Mouse (Mus musculus) heart, embryonic 16.5 days (tissue): ENCODE results near the gene Mettl8. TPM values are rescaled to one million over a fixed set of nuclear protein-coding genes. Genes with fewer than 3 reads are reported as not detected.

Experiments
- ATAC-seq: fragments of 200-750 bp; cut with Nextera tagmentation; replicated peaks from 2 replicates; pipeline ENCODE4 v1.8.0; 2017; ENCODE audit warnings: moderate number of reproducible peaks; ENCODE audit not compliant: insufficient read depth, low FRiP score; ENCODE audit errors: extremely low read depth
- H3K27ac ChIP-seq: fragments of 300-500 bp; sonication (generic); 2 replicates; pipeline ENCODE4 v1.5.1; 2014; ENCODE audit warnings: mild to moderate bottlenecking, low read length, control low read depth, moderate library complexity
- H3K27me3 ChIP-seq: fragments of 300-500 bp; sonication (generic); 2 replicates; pipeline ENCODE4 v1.6.1; 2014; ENCODE audit warnings: low read length, mixed read lengths; ENCODE audit not compliant: control insufficient read depth, insufficient read depth
- H3K36me3 ChIP-seq: fragments of 300-500 bp; sonication (generic); 2 replicates; pipeline ENCODE4 v1.6.1; 2014; ENCODE audit not compliant: control insufficient read depth, insufficient read depth
- H3K4me1 ChIP-seq: fragments of 300-500 bp; sonication (generic); 2 replicates; pipeline ENCODE4 v1.6.1; 2014; ENCODE audit warnings: low read length, mixed read lengths; ENCODE audit not compliant: control insufficient read depth, insufficient read depth
- H3K4me2 ChIP-seq: fragments of 300-500 bp; sonication (generic); 2 replicates; pipeline ENCODE4 v1.6.1; 2014; ENCODE audit warnings: low read depth, mild to moderate bottlenecking, control low read depth, low read length
- H3K4me3 ChIP-seq: fragments of 300-500 bp; sonication (generic); 2 replicates; pipeline ENCODE4 v1.5.1; 2014; ENCODE audit warnings: mild to moderate bottlenecking, control low read depth, low read length
- H3K9ac ChIP-seq: fragments of 300-500 bp; sonication (generic); 2 replicates; pipeline ENCODE4 v1.6.1; 2014; ENCODE audit warnings: low read length, control low read depth
- H3K9me3 ChIP-seq: fragments of 300-500 bp; sonication (generic); replicated peaks from 2 replicates; pipeline ENCODE4 v1.6.1; 2016; ENCODE audit warnings: low read length; ENCODE audit not compliant: control insufficient read depth
- WGBS: fragments of 180-500 bp; shearing (Covaris S2); extraction: QIAGEN DNeasy Blood & Tissue Kit; methylation state at CpG from one replicate; pipeline ENCODE4 v1.1.7; 2014; 5-methylcytosine and 5-hydroxymethylcytosine counted together
- polyA plus RNA-seq: library from polyadenylated mRNA; unstranded; fragments of >200 nt; fragmentation: Nextera tagmentation; extraction: Ambion mirVana; gene quantifications from 2 replicates; pipeline ENCODE4 v1.2.1, GENCODE M21; 2015

The Mettl8 gene
- polyA plus RNA-seq, 1 experiment from 2014 or later: 15.1 TPM

GRCm38 (mm10) chr2:70933516-70933915 is 121.9 kb downstream of the Mettl8 start:
- Histone ChIP-seq H3K9ac (no peak overlapping the region), H3K36me3 (no peaks in the 10 kb centered on the region), H3K4me2 (no peak overlapping the region), H3K4me1 (peaks cover 5% of the 10 kb centered on the region; the same call in 1 of the 2 replicates), H3K27ac (no peak overlapping the region), H3K9me3 (no peaks in the 10 kb centered on the region), H3K4me3 (no peak overlapping the region), H3K27me3 (no peaks in the 10 kb centered on the region)
- 96% methylated on average over 1 of the region's 1 CpGs for WGBS
- ATAC-seq: no peak

GRCm38 (mm10) chr2:70932965-70933364 is 122.4 kb downstream of the Mettl8 start:
- Histone ChIP-seq H3K27me3 (no peaks in the 10 kb centered on the region), H3K4me1 (peaks cover 5% of the 10 kb centered on the region; the same call in 1 of the 2 replicates), H3K9ac (no peak overlapping the region), H3K9me3 (no peaks in the 10 kb centered on the region), H3K36me3 (no peaks in the 10 kb centered on the region), H3K27ac (no peak overlapping the region), H3K4me3 (no peak overlapping the region), H3K4me2 (no peak overlapping the region)
- WGBS: 73% methylated on average over 4 of the region's 4 CpGs
- ATAC-seq: no peak

- WGBS: 78% methylated on average over 11 of the region's 11 CpGs
- no peaks in the 10 kb centered on the region for H3K36me3 ChIP-seq
- peaks cover 2% of the 10 kb centered on the region; the same call in 1 of the 2 replicates for H3K4me1 ChIP-seq
- H3K9me3 ChIP-seq: no peaks in the 10 kb centered on the region
- no peak overlapping the region for H3K4me3 ChIP-seq
- H3K9ac ChIP-seq: no peak overlapping the region
- no peak overlapping the region for H3K4me2 ChIP-seq
- H3K27me3 ChIP-seq: no peaks in the 10 kb centered on the region
- H3K27ac ChIP-seq: no peak overlapping the region
- no peak for ATAC-seq
Observed at GRCm38 (mm10) chr2:70930631-70931288, 124.6 kb downstream of the Mettl8 start.

GRCm38 (mm10) chr2:70929714-70930113 is 125.7 kb downstream of the Mettl8 start:
- no peaks in the 10 kb centered on the region for H3K27me3 ChIP-seq
- H3K4me1 ChIP-seq: no peaks in the 10 kb centered on the region
- no peaks in the 10 kb centered on the region for H3K9me3 ChIP-seq
- H3K27ac ChIP-seq: no peak overlapping the region
- H3K4me3 ChIP-seq: no peak overlapping the region
- no peaks in the 10 kb centered on the region for H3K36me3 ChIP-seq
- 86% methylated on average over 11 of the region's 11 CpGs for WGBS
- no peak for ATAC-seq
- no peak overlapping the region for H3K9ac ChIP-seq
- H3K4me2 ChIP-seq: no peak overlapping the region

GRCm38 (mm10) chr2:70924049-70924448 is 131.3 kb downstream of the Mettl8 start:
- Histone ChIP-seq H3K27ac (no peak overlapping the region), H3K27me3 (no peaks in the 10 kb centered on the region), H3K4me3 (no peak overlapping the region), H3K9ac (no peak overlapping the region), H3K9me3 (no peaks in the 10 kb centered on the region), H3K4me2 (no peak overlapping the region), H3K4me1 (peaks cover 10% of the 10 kb centered on the region), H3K36me3 (no peaks in the 10 kb centered on the region)
- 89% methylated on average over 1 of the region's 1 CpGs for WGBS
- no peak for ATAC-seq

- Histone ChIP-seq H3K27ac (no peak overlapping the region), H3K27me3 (no peaks in the 10 kb centered on the region), H3K4me3 (no peak overlapping the region), H3K9me3 (no peaks in the 10 kb centered on the region), H3K4me2 (no peak overlapping the region), H3K36me3 (no peaks in the 10 kb centered on the region), H3K4me1 (peaks cover 10% of the 10 kb centered on the region), H3K9ac (no peak overlapping the region)
- WGBS: 68% methylated on average over 6 of the region's 6 CpGs
- ATAC-seq: no peak
Observed at GRCm38 (mm10) chr2:70922814-70923213, 132.6 kb downstream of the Mettl8 start.

- 30% methylated on average over 8 of the region's 8 CpGs for WGBS
- no peaks in the 10 kb centered on the region for H3K27me3 ChIP-seq
- peaks cover 10% of the 10 kb centered on the region for H3K4me1 ChIP-seq
- no peak for ATAC-seq
- H3K27ac ChIP-seq: no peak overlapping the region
- no peak overlapping the region for H3K4me2 ChIP-seq
- no peaks in the 10 kb centered on the region for H3K36me3 ChIP-seq
- no peaks in the 10 kb centered on the region for H3K9me3 ChIP-seq
- no peak overlapping the region for H3K4me3 ChIP-seq
- H3K9ac ChIP-seq: no peak overlapping the region
Observed at GRCm38 (mm10) chr2:70920937-70921596, 134.3 kb downstream of the Mettl8 start.

- Histone ChIP-seq H3K27me3 (no peaks in the 10 kb centered on the region), H3K4me2 (no peak overlapping the region), H3K4me3 (no peak overlapping the region), H3K9me3 (no peaks in the 10 kb centered on the region), H3K9ac (no peak overlapping the region), H3K27ac (no peak overlapping the region), H3K4me1 (peaks cover 10% of the 10 kb centered on the region), H3K36me3 (no peaks in the 10 kb centered on the region)
- WGBS: 58% methylated on average over 2 of the region's 2 CpGs
- 0 out of 2 replicates have a peak, but pooled peaks have one; percentile 32 for ATAC-seq
Observed at GRCm38 (mm10) chr2:70919913-70920522, 135.4 kb downstream of the Mettl8 start.

- no peak overlapping the region for H3K4me3 ChIP-seq
- WGBS: 82% methylated on average over 2 of the region's 2 CpGs
- H3K4me2 ChIP-seq: no peak overlapping the region
- H3K4me1 ChIP-seq: peaks cover 9% of the 10 kb centered on the region
- no peak overlapping the region for H3K9ac ChIP-seq
- H3K27me3 ChIP-seq: no peaks in the 10 kb centered on the region
- no peak for ATAC-seq
- no peak overlapping the region for H3K27ac ChIP-seq
- H3K36me3 ChIP-seq: no peaks in the 10 kb centered on the region
- no peaks in the 10 kb centered on the region for H3K9me3 ChIP-seq
Observed at GRCm38 (mm10) chr2:70918516-70918915, 136.9 kb downstream of the Mettl8 start.
